In the genomic region with DNA sequence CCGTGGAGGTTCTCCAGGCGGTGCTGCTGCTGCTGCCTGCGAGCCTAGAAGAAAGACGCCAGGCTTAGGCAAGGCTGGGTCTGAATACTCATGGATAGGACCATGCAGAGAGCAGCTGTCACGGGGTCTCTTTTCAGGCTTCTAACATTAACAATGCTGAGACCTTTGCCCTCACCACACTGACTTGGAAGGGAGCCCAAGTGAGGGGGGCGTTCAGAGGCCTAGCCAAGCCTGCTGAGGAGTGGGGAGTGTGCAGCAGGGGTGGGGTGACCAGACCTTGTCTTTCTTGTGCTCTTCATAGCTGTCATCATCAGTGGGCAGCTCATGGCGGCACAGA, we compare ENCODE assay signal across 9 mouse cellular contexts. TPM values are rescaled to one million over a fixed set of nuclear protein-coding genes. Genes with fewer than 3 reads are reported as not detected.
DNase-seq lines count a peak whose midpoint lies in the region; ATAC-seq and TF ChIP-seq lines count a peak whose summit lies in the region.
"Had no signal": no experiment of that assay in that cellular context is flagged by ENCODE, and none has a peak within 500 bp of the region (broad histone marks: within the 10 kb centered on the region; RNA-seq: fewer than 3 reads in every experiment).

No protein-coding gene starts in this region.

- no peaks in the 10 kb centered on the region for H3K9me3 ChIP-seq in lung, postnatal 0 days (ENCODE audit: low read length)
- H3K9me3 ChIP-seq in kidney, embryonic 14.5 days (ENCODE audit: control insufficient read depth, low read length): no peaks in the 10 kb centered on the region
- no peaks in the 10 kb centered on the region for H3K9me3 ChIP-seq in neural tube, embryonic 15.5 days (replicated peaks)

- no peak for ATAC-seq in lung, postnatal 0 days
- ATAC-seq in kidney, embryonic 14.5 days (ENCODE audit: low FRiP score, low TSS enrichment): no peak
- no peak for ATAC-seq in neural tube, embryonic 15.5 days (ENCODE audit: low FRiP score)
- ATAC-seq: forebrain, embryonic 14.5 days had no signal

- TF ChIP-seq CTCF in lung, postnatal 0 days (IDR thresholded peaks at IDR 0.05): no peak

- H3K27me3 ChIP-seq in lung, postnatal 0 days (replicated peaks; ENCODE audit: insufficient read depth, low read length): no peaks in the 10 kb centered on the region
- no peaks in the 10 kb centered on the region for H3K27me3 ChIP-seq in kidney, embryonic 14.5 days (ENCODE audit: control insufficient read depth, insufficient read depth, low read length)
- no peaks in the 10 kb centered on the region for H3K27me3 ChIP-seq in neural tube, embryonic 15.5 days (replicated peaks)

- peaks cover 10% of the 10 kb centered on the region; the same call in 1 of the 2 replicates for H3K4me1 ChIP-seq in lung, postnatal 0 days (ENCODE audit: insufficient read depth, low read depth, low read length)
- peaks cover 20% of the 10 kb centered on the region for H3K4me1 ChIP-seq in kidney, embryonic 14.5 days (ENCODE audit: control insufficient read depth, insufficient read depth, low read length)
- H3K4me1 ChIP-seq in neural tube, embryonic 15.5 days: peaks cover 53% of the 10 kb centered on the region

- H3K4me2 ChIP-seq in lung, postnatal 0 days (replicated peaks; ENCODE audit: low read depth, low read length): peak overlapping the region; percentile 71; the same call in 1 of the 2 replicates
- H3K4me2 ChIP-seq in kidney, embryonic 14.5 days (replicated peaks; ENCODE audit: low read depth, low read length): 0 out of 2 replicates have a peak overlapping the region, but pooled peaks have one; percentile 8
- H3K4me2 ChIP-seq in neural tube, embryonic 15.5 days: peak overlapping the region; percentile 19; the same call in 1 of the 2 replicates

- H3K4me3 ChIP-seq in lung, postnatal 0 days (ENCODE audit: low read depth, low read length): no peak overlapping the region
- no peak overlapping the region for H3K4me3 ChIP-seq in kidney, embryonic 14.5 days (ENCODE audit: low read length)
- H3K4me3 ChIP-seq in neural tube, embryonic 15.5 days (replicated peaks): no peak overlapping the region

- WGBS in lung, postnatal 0 days: 53% methylated on average over 7 of the region's 7 CpGs
- WGBS in kidney, embryonic 14.5 days: 75% methylated on average over 7 of the region's 7 CpGs
- WGBS in neural tube, embryonic 15.5 days: 62% methylated on average over 7 of the region's 7 CpGs

- peak; percentile 50 for DNase-seq in cerebellum, adult 9-11 months
- DNase-seq in cerebellum, adult 18-20 months: no peak
- no peak for DNase-seq in lung, postnatal 0 days (ENCODE audit: low spot score)
- DNase-seq in lung, adult 18-20 months: no peak
- DNase-seq in urinary bladder, adult 2 months (ENCODE audit: low spot score): no peak
- no peak for DNase-seq in ovary, adult 18-20 months (ENCODE audit: low spot score)

- peak overlapping the region; percentile 71; the same call in 1 of the 2 replicates for H3K27ac ChIP-seq in lung, postnatal 0 days (ENCODE audit: low read length)
- H3K27ac ChIP-seq in kidney, embryonic 14.5 days (ENCODE audit: low read depth, low read length): no peak overlapping the region
- H3K27ac ChIP-seq in neural tube, embryonic 15.5 days (replicated peaks): no peak overlapping the region

- H3K9ac ChIP-seq in lung, postnatal 0 days (replicated peaks; ENCODE audit: low read depth): no peak overlapping the region
- H3K9ac ChIP-seq in kidney, embryonic 14.5 days (ENCODE audit: low read depth, low read length): no peak overlapping the region
- no peak overlapping the region for H3K9ac ChIP-seq in neural tube, embryonic 15.5 days (replicated peaks)

- TF ChIP-seq EP300 in lung, postnatal 0 days (IDR thresholded peaks at IDR 0.05): no peak

- peaks cover 19% of the 10 kb centered on the region for H3K36me3 ChIP-seq in lung, postnatal 0 days (ENCODE audit: insufficient read depth, low read length)
- peaks cover 28% of the 10 kb centered on the region for H3K36me3 ChIP-seq in kidney, embryonic 14.5 days (ENCODE audit: control insufficient read depth, insufficient read depth, low read length)
- H3K36me3 ChIP-seq in neural tube, embryonic 15.5 days: peaks cover 30% of the 10 kb centered on the region; the same call in 1 of the 2 replicates

RNA-seq across cellular contexts. Expression of a gene that starts 5.3 kb away (rescaled TPM):
- polyA plus RNA-seq in lung, postnatal 0 days (2015; fragmentation: Nextera tagmentation; extraction: Ambion mirVana): 17.6 and 25.7 TPM in 2 replicates
- 18.3 and 18.7 TPM in 2 replicates for polyA plus RNA-seq in kidney, embryonic 14.5 days (2014; fragmentation: Nextera tagmentation; extraction: Ambion mirVana)
- polyA plus RNA-seq in neural tube, embryonic 15.5 days (2015; fragmentation: Nextera tagmentation; extraction: Ambion mirVana): 21.2 and 21.5 TPM in 2 replicates
- 26.6 and 27.0 TPM in 2 replicates for polyA plus RNA-seq in urinary bladder, adult 2 months (2012; rRNA removed)

RNA-seq across cellular contexts. Expression of a gene that starts 6.2 kb away (rescaled TPM):
- 202 and 208 TPM in 2 replicates for polyA plus RNA-seq in lung, postnatal 0 days (2015; fragmentation: Nextera tagmentation; extraction: Ambion mirVana)
- 103 and 106 TPM in 2 replicates for polyA plus RNA-seq in kidney, embryonic 14.5 days (2014; fragmentation: Nextera tagmentation; extraction: Ambion mirVana)
- polyA plus RNA-seq in neural tube, embryonic 15.5 days (2015; fragmentation: Nextera tagmentation; extraction: Ambion mirVana): 145 and 147 TPM in 2 replicates
- polyA plus RNA-seq in urinary bladder, adult 2 months (2012; rRNA removed): 88.8 and 100 TPM in 2 replicates

RNA-seq across cellular contexts. Expression of a gene that starts 13.4 kb away (rescaled TPM):
- 23.0 and 24.2 TPM in 2 replicates for polyA plus RNA-seq in lung, postnatal 0 days (2015; fragmentation: Nextera tagmentation; extraction: Ambion mirVana)
- 26.7 and 29.8 TPM in 2 replicates for polyA plus RNA-seq in kidney, embryonic 14.5 days (2014; fragmentation: Nextera tagmentation; extraction: Ambion mirVana)
- polyA plus RNA-seq in neural tube, embryonic 15.5 days (2015; fragmentation: Nextera tagmentation; extraction: Ambion mirVana): 15.4 and 19.2 TPM in 2 replicates
- polyA plus RNA-seq in urinary bladder, adult 2 months (2012; rRNA removed): 28.1 and 37.6 TPM in 2 replicates

RNA-seq across cellular contexts. Expression of a gene that starts 15.6 kb away (rescaled TPM):
- polyA plus RNA-seq in lung, postnatal 0 days (2015; fragmentation: Nextera tagmentation; extraction: Ambion mirVana): 26.1 and 27.4 TPM in 2 replicates
- polyA plus RNA-seq in kidney, embryonic 14.5 days (2014; fragmentation: Nextera tagmentation; extraction: Ambion mirVana): 51.3 and 69.1 TPM in 2 replicates
- polyA plus RNA-seq in neural tube, embryonic 15.5 days (2015; fragmentation: Nextera tagmentation; extraction: Ambion mirVana): 36.7 and 39.2 TPM in 2 replicates
- polyA plus RNA-seq in urinary bladder, adult 2 months (2012; rRNA removed): 23.6 and 24.0 TPM in 2 replicates

RNA-seq across cellular contexts. Expression of a gene that starts 19.7 kb away (rescaled TPM):
- polyA plus RNA-seq in lung, postnatal 0 days (2015; fragmentation: Nextera tagmentation; extraction: Ambion mirVana): 80.5 and 83.3 TPM in 2 replicates
- polyA plus RNA-seq in kidney, embryonic 14.5 days (2014; fragmentation: Nextera tagmentation; extraction: Ambion mirVana): 32.1 and 38.4 TPM in 2 replicates
- 20.4 and 25.7 TPM in 2 replicates for polyA plus RNA-seq in neural tube, embryonic 15.5 days (2015; fragmentation: Nextera tagmentation; extraction: Ambion mirVana)
- polyA plus RNA-seq in urinary bladder, adult 2 months (2012; rRNA removed): 91.1 and 102 TPM in 2 replicates

Comparison
In these comparisons a context has a peak if more than half of its experiments do, and no peak if none do; other contexts are left out.
1. H3K4me2 ChIP-seq: peak in every context shown above with its lines; median percentile 71 in lung, postnatal 0 days; 19 in neural tube, embryonic 15.5 days; 8 in kidney, embryonic 14.5 days.